Mouse (Mus musculus): ENCODE results near the gene Pnpla7. TPM values are rescaled to one million over a fixed set of nuclear protein-coding genes. Genes with fewer than 3 reads are reported as not detected.

Pnpla7 gene
- total and polyA plus RNA-seq, 3 experiments = 5.2 to 38.6 (median 33.9) TPM

DNA sequence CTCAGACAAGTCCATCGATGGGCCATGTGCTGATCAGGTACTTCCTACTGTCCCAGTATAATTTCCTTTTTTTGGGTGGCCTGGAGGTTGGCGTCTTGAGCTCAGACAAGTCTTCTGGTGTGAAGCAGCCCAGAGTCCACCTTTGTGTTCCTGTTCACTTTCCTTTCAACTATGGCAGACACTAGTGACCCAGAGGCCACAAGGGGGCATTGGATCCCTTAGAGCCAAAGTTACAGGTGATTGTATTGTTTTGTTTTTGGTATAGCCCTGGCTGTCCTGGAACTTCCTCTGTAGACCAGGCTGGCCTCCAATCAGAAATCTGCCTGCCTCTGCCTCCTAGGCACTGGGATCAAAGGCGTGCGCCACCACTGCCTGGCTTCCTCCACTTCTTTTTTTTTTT is 96.6 kb downstream of the Pnpla7 start:
- Histone ChIP-seq H3K27me3 (ENCODE audit: insufficient read depth, low read length) (peaks cover 19% of the 10 kb centered on the region), H3K36me3 (replicated peaks) (no peaks in the 10 kb centered on the region), H3K4me3 (ENCODE audit: low read depth, low read length) (no peak overlapping the region), H3K9me3 (replicated peaks) (no peaks in the 10 kb centered on the region), H3K4me1 (ENCODE audit: insufficient read depth, low read depth, low read length) (0 out of 2 replicates have a peak, but pooled peaks cover 3% of the 10 kb centered on the region)
- ATAC-seq (ENCODE audit: extremely low read depth, insufficient number of reproducible peaks, low FRiP score, poor library complexity, severe bottlenecking) (no peak), DNase-seq (ENCODE audit: low spot score) (no peak)
- TF ChIP-seq GATA2 (IDR thresholded peaks at IDR 0.05; ENCODE audit: borderline replicate concordance, low read depth, low read length) (no peak), CTCF (IDR thresholded peaks at IDR 0.05; ENCODE audit: low read depth, low read length) (no peak), TAL1 (conservative IDR thresholded peaks at IDR 0.05; ENCODE audit: low read depth, low read length) (no peak), GATA1 (IDR thresholded peaks at IDR 0.05; ENCODE audit: borderline replicate concordance, low read length) (no peak), POLR2AphosphoS5 (IDR thresholded peaks at IDR 0.05; ENCODE audit: insufficient replicate concordance, low read depth, low read length) (no peak)

DNA sequence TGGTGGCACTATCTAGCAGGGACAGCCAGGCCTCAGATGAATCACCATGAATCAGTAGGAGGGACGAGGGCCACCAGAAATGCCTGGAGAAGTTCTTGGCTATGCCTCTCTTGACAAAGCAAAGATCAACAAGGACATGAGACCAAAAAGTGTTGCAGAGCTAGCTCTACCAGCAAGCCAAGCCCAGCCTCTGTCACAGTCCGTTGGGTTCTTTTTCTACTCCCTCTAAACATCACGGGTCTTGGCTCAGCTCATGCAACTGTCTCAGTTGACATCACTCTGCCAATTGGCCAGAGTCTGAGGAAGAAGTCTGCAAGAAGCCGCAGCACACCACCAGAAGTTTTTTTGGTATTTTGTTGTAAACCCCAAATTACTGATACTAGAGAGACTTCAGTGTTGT is 99.7 kb downstream of the Pnpla7 start:
- Histone ChIP-seq H3K27me3 (ENCODE audit: insufficient read depth, low read length) (peaks cover 20% of the 10 kb centered on the region), H3K4me1 (ENCODE audit: insufficient read depth, low read depth, low read length) (peaks cover 8% of the 10 kb centered on the region; the same call in 1 of the 2 replicates), H3K36me3 (replicated peaks) (no peaks in the 10 kb centered on the region), H3K4me3 (ENCODE audit: low read depth, low read length) (no peak overlapping the region), H3K9me3 (replicated peaks) (no peaks in the 10 kb centered on the region)
- no peak for ATAC-seq (ENCODE audit: extremely low read depth, insufficient number of reproducible peaks, low FRiP score, poor library complexity, severe bottlenecking)
- TF ChIP-seq GATA1 (IDR thresholded peaks at IDR 0.05; ENCODE audit: borderline replicate concordance, low read length) = no peak
- no peak for TF ChIP-seq GATA2 (IDR thresholded peaks at IDR 0.05; ENCODE audit: borderline replicate concordance, low read depth, low read length)
- no peak for TF ChIP-seq TAL1 (conservative IDR thresholded peaks at IDR 0.05; ENCODE audit: low read depth, low read length)
- TF ChIP-seq POLR2AphosphoS5 (IDR thresholded peaks at IDR 0.05; ENCODE audit: insufficient replicate concordance, low read depth, low read length) = no peak
- TF ChIP-seq CTCF (IDR thresholded peaks at IDR 0.05; ENCODE audit: low read depth, low read length) = no peak
- no peak for DNase-seq (ENCODE audit: low spot score)

DNA sequence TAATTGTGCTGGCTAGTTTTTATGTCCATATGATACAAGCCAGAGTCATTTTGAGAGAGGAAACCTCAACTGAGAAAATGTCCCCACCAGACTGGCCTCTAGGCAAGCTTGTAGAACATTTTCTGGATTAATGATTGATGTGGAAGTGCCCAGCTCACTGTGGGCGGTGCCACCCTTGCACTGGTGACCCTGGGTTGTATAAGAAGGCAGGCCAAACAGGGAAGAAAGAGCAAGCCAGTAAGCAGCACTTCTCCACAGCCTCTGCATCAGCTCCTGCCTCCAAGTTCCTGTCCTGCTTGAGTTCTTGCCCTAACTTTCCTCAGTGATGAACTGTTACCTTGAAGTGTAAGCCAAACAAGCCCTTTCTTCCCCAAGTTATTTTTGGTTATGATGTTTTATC is 103.1 kb downstream of the Pnpla7 start:
- peaks cover 54% of the 10 kb centered on the region for H3K27me3 ChIP-seq (ENCODE audit: insufficient read depth, low read length)
- H3K9me3 ChIP-seq (replicated peaks) = no peaks in the 10 kb centered on the region
- H3K4me3 ChIP-seq (ENCODE audit: low read depth, low read length) = no peak overlapping the region
- H3K36me3 ChIP-seq (replicated peaks) = no peaks in the 10 kb centered on the region
- ATAC-seq (ENCODE audit: extremely low read depth, insufficient number of reproducible peaks, low FRiP score, poor library complexity, severe bottlenecking) = no peak
- no peak for DNase-seq (ENCODE audit: low spot score)
- TF ChIP-seq GATA2 (IDR thresholded peaks at IDR 0.05; ENCODE audit: borderline replicate concordance, low read depth, low read length) (no peak), POLR2AphosphoS5 (IDR thresholded peaks at IDR 0.05; ENCODE audit: insufficient replicate concordance, low read depth, low read length) (no peak), TAL1 (conservative IDR thresholded peaks at IDR 0.05; ENCODE audit: low read depth, low read length) (no peak), CTCF (IDR thresholded peaks at IDR 0.05; ENCODE audit: low read depth, low read length) (no peak), GATA1 (IDR thresholded peaks at IDR 0.05; ENCODE audit: borderline replicate concordance, low read length) (no peak)
- H3K4me1 ChIP-seq (ENCODE audit: insufficient read depth, low read depth, low read length) = peaks cover 8% of the 10 kb centered on the region; the same call in 1 of the 2 replicates

DNA sequence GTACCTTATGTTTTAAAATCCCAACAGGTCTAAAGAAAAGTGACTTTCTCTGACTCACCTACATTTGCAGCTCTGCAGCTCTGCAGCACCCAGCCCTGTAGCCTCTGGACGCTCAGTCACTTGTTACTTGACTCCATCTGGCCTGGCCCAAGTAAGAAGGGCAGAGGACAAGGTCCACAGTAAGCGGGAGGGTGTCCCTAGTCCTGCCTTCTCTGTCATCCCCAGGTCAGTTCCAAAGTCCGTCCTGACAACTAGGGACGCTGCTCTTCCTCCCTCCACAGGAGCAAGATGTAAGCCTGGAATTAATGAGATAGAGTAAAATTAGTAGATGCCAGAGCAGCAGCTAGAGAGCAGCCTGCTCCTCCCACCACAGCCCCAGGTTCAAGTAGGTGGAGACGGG is 104.2 kb downstream of the Pnpla7 start, which contains the start of gene Entpd8:
Entpd8 (plus strand) TSS at position 229 of the 400 bp plus-strand sequence.
- TF ChIP-seq CTCF (IDR thresholded peaks at IDR 0.05; ENCODE audit: low read depth, low read length) (no peak), POLR2AphosphoS5 (IDR thresholded peaks at IDR 0.05; ENCODE audit: insufficient replicate concordance, low read depth, low read length) (no peak)
- DNase-seq (ENCODE audit: low spot score) (no peak), ATAC-seq (ENCODE audit: extremely low read depth, insufficient number of reproducible peaks, low FRiP score, poor library complexity, severe bottlenecking) (no peak)
- H3K9me3 ChIP-seq (replicated peaks) = no peaks in the 10 kb centered on the region
- H3K27me3 ChIP-seq (ENCODE audit: insufficient read depth, low read length) = peaks cover 61% of the 10 kb centered on the region
- H3K36me3 ChIP-seq (replicated peaks) = no peaks in the 10 kb centered on the region
- H3K4me3 ChIP-seq (ENCODE audit: low read depth, low read length) = no peak within 1 kb of the TSS
- peaks cover 4% of the 10 kb centered on the region; the same call in 1 of the 2 replicates for H3K4me1 ChIP-seq (ENCODE audit: insufficient read depth, low read depth, low read length)

DNA sequence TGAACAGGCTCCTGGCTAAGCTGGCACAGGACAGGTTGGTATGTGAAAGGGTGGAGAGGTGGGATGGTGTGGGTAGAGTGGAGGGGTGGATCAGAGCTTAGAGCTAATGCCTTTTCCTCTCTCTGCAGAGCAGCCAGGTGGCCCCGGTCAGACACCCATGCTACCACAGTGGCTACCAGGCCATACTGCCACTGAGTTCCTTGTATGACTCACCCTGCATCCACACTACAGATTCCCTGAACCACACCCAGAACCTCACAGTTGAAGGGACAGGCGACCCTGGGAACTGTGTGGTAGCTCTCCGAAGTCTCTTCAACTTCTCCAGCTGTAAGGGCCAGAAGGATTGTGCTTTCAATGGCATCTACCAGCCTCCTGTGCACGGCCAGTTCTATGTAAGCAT is 107.9 kb downstream of the Pnpla7 start:
- DNase-seq (ENCODE audit: low spot score) (no peak), ATAC-seq (ENCODE audit: extremely low read depth, insufficient number of reproducible peaks, low FRiP score, poor library complexity, severe bottlenecking) (no peak)
- Histone ChIP-seq H3K4me3 (ENCODE audit: low read depth, low read length) (no peak overlapping the region), H3K9me3 (replicated peaks) (no peaks in the 10 kb centered on the region), H3K4me1 (ENCODE audit: insufficient read depth, low read depth, low read length) (peaks cover 7% of the 10 kb centered on the region; the same call in 1 of the 2 replicates), H3K36me3 (replicated peaks) (no peaks in the 10 kb centered on the region), H3K27me3 (ENCODE audit: insufficient read depth, low read length) (peaks cover 78% of the 10 kb centered on the region)
- TF ChIP-seq POLR2AphosphoS5 (IDR thresholded peaks at IDR 0.05; ENCODE audit: insufficient replicate concordance, low read depth, low read length) (no peak), GATA2 (IDR thresholded peaks at IDR 0.05; ENCODE audit: borderline replicate concordance, low read depth, low read length) (no peak), TAL1 (conservative IDR thresholded peaks at IDR 0.05; ENCODE audit: low read depth, low read length) (no peak), CTCF (IDR thresholded peaks at IDR 0.05; ENCODE audit: low read depth, low read length) (no peak), GATA1 (IDR thresholded peaks at IDR 0.05; ENCODE audit: borderline replicate concordance, low read length) (no peak)

DNA sequence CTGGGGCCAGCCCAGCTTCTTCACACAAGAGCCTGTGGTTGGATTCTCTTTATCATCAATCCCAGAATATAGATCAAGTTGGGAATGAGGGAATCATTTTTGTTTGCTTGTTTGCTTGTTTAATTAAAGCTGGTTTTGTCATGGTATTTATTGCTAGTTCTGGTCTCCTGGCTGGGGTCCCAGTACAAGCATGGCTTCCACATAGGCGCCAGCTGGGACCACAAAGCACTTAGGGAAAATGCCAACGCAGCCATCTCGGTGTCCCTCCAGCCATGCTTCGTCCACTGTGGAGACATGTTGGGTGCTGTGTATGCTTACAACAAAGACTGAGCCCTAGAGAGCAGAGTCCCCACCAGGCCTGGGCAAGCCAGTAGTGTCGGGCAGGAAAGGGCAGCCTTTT is 109.7 kb downstream of the Pnpla7 start:
- no peaks in the 10 kb centered on the region for H3K36me3 ChIP-seq (replicated peaks)
- no peak for DNase-seq (ENCODE audit: low spot score)
- no peak overlapping the region for H3K4me3 ChIP-seq (ENCODE audit: low read depth, low read length)
- H3K4me1 ChIP-seq (ENCODE audit: insufficient read depth, low read depth, low read length) = 0 out of 2 replicates have a peak, but pooled peaks cover 3% of the 10 kb centered on the region
- H3K27me3 ChIP-seq (ENCODE audit: insufficient read depth, low read length) = peaks cover 89% of the 10 kb centered on the region
- H3K9me3 ChIP-seq (replicated peaks) = no peaks in the 10 kb centered on the region
- no peak for ATAC-seq (ENCODE audit: extremely low read depth, insufficient number of reproducible peaks, low FRiP score, poor library complexity, severe bottlenecking)
- TF ChIP-seq GATA1 (IDR thresholded peaks at IDR 0.05; ENCODE audit: borderline replicate concordance, low read length) (no peak), TAL1 (conservative IDR thresholded peaks at IDR 0.05; ENCODE audit: low read depth, low read length) (no peak), POLR2AphosphoS5 (IDR thresholded peaks at IDR 0.05; ENCODE audit: insufficient replicate concordance, low read depth, low read length) (no peak), CTCF (IDR thresholded peaks at IDR 0.05; ENCODE audit: low read depth, low read length) (no peak), GATA2 (IDR thresholded peaks at IDR 0.05; ENCODE audit: borderline replicate concordance, low read depth, low read length) (no peak)

All from G1E (cell line).